Mouse (Mus musculus): ENCODE measurements around the gene Gcc2. TPM values are rescaled to one million over a fixed set of nuclear protein-coding genes. Genes with fewer than 3 reads are reported as not detected.

Gcc2 gene
- polyA plus RNA-seq (2012; rRNA removed): 5.0 and 5.7 TPM in 2 replicates

GRCm38 (mm10) chr10:58255213-58255892, at the start of gene Gcc2:
Gene Gcc2, plus strand, starts transcription at chr10:58255497.

GRCm38 (mm10) chr10:58224827-58225785, 30.2 kb upstream of the Gcc2 start, which contains the start of gene AW822073:
Gene AW822073, minus strand, starts transcription at chr10:58224930.

GRCm38 (mm10) chr10:58232641-58232969, 22.7 kb upstream of the Gcc2 start, which contains the start of gene Duxf3:
Gene Duxf3, minus strand, starts transcription at chr10:58232675.

GRCm38 (mm10) chr10:58236613-58237012, 18.7 kb upstream of the Gcc2 start, which contains the start of gene Gm4981:
Gene Gm4981, minus strand, starts transcription at chr10:58236701.

GRCm38 (mm10) chr10:58323028-58323991, 68.0 kb downstream of the Gcc2 start, which contains the start of gene Lims1:
Gene Lims1, plus strand, starts transcription at chr10:58323466.

Other genes with a start within 250 kb of the Gcc2 start
- not detected in 2 replicates for gene AW822073, start 30.6 kb upstream of the Gcc2 start, polyA plus RNA-seq (2012; rRNA removed)
- gene Duxf3, start 22.8 kb upstream of the Gcc2 start, polyA plus RNA-seq (2012; rRNA removed): not detected in 2 replicates
- 0.26 and 0.34 TPM in 2 replicates for gene Gm4981, start 18.8 kb upstream of the Gcc2 start, polyA plus RNA-seq (2012; rRNA removed)
- 20.1 and 20.7 TPM in 2 replicates for gene Lims1, start 68.0 kb downstream of the Gcc2 start, polyA plus RNA-seq (2012; rRNA removed)
- gene Ranbp2, start 191.4 kb downstream of the Gcc2 start, polyA plus RNA-seq (2012; rRNA removed): 2.7 and 3.8 TPM in 2 replicates
- gene Ccdc138, start 242.5 kb downstream of the Gcc2 start, polyA plus RNA-seq (2012; rRNA removed): 0.14 and 0.25 TPM in 2 replicates